Mouse (Mus musculus) midbrain, embryonic 15.5 days (tissue): ENCODE data around the gene Ramp2. TPM values are rescaled to one million over a fixed set of nuclear protein-coding genes. Genes with fewer than 3 reads are reported as not detected.

Experiments used
- ATAC-seq: fragments of 200-750 bp; cut with Nextera tagmentation; replicated peaks from 2 replicates; pipeline ENCODE4 v1.8.0; 2017; ENCODE audit warnings: moderate TSS enrichment
- H3K27ac ChIP-seq: fragments of 300-500 bp; sonication (generic); 2 replicates; pipeline ENCODE4 v1.5.1; 2015; ENCODE audit warnings: mild to moderate bottlenecking, inconsistent platforms
- H3K27me3 ChIP-seq: fragments of 300-500 bp; sonication (generic); replicated peaks from 2 replicates; pipeline ENCODE4 v1.6.1; 2015; ENCODE audit warnings: inconsistent platforms
- H3K36me3 ChIP-seq: fragments of 300-500 bp; sonication (generic); replicated peaks from 2 replicates; pipeline ENCODE4 v1.6.1; 2015; ENCODE audit warnings: inconsistent platforms
- H3K4me1 ChIP-seq: fragments of 300-500 bp; sonication (generic); 2 replicates; pipeline ENCODE4 v1.6.1; 2015; ENCODE audit warnings: inconsistent platforms
- H3K4me2 ChIP-seq: fragments of 300-500 bp; sonication (generic); 2 replicates; pipeline ENCODE4 v1.6.1; 2015; ENCODE audit warnings: inconsistent platforms, mild to moderate bottlenecking, moderate library complexity
- H3K4me3 ChIP-seq: fragments of 300-500 bp; sonication (generic); 2 replicates; pipeline ENCODE4 v1.5.1; 2015; ENCODE audit warnings: mild to moderate bottlenecking, inconsistent platforms
- H3K9ac ChIP-seq: fragments of 300-500 bp; sonication (generic); 2 replicates; pipeline ENCODE4 v1.6.1; 2015; ENCODE audit warnings: mild to moderate bottlenecking, inconsistent platforms
- H3K9me3 ChIP-seq: fragments of 300-500 bp; sonication (generic); 2 replicates; pipeline ENCODE4 v1.6.1; 2016; ENCODE audit warnings: inconsistent platforms
- WGBS: fragments of 180-500 bp; shearing (Covaris S2); methylation state at CpG from one replicate; pipeline ENCODE4 v1.1.7; 2015; ENCODE audit warnings: mixed read lengths; 5-methylcytosine and 5-hydroxymethylcytosine counted together
- polyA plus RNA-seq: library from polyadenylated mRNA; unstranded; fragments of >200 nt; fragmentation: Nextera tagmentation; extraction: Ambion mirVana; gene quantifications from 2 replicates; pipeline ENCODE4 v1.2.1, GENCODE M21; 2015

The Ramp2 gene
- polyA plus RNA-seq: 86.5 and 103 TPM in 2 replicates

DNA sequence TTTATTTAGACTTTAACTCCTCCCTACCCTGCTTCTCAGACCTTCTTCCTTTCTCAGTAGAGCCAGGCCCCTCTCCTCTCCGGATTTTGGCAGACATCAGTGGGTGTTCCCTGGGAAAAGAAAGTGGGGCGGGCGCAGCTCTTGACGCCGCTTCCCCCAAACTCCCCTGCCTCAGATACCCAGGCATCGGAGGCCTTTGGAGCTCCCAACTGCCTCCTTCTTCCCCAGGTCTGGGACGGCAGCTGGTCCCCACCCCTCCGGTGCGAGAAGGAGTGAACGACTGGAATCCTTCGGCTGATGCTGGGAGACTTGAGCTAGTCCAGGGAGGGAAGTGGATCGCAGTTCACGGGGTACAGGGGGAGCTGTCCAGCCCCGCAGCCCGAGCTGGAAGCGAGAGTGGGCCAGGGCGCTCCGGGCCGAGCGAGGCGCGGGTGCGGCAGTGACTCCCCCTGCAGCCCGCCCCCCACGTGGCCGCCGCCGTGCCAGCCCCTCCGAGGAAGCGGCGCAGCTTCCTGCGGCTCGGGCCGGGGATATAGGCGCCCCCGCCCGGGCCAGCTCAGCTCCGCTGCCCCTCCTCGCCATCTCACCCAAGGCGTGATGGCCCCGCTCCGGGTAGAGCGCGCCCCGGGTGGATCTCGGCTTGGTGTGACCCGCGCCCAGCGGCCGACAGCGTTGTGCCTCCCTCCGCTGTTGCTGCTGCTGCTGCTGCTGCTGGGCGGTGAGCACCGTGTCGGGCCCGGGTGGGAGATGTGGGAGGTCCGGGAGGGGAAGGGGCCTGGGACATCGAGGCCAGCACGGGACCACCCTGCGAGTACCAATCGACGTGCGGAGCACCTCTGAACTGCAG is at the start of gene Ramp2:
Gene Ramp2 (plus strand): TSS at position 174 of the 847 bp plus-strand sequence.
- Histone ChIP-seq H3K9ac (peak within 1 kb of the TSS; percentile 64), H3K27ac (0 out of 2 replicates have a peak within 1 kb of the TSS, but pooled peaks have one; percentile 3), H3K36me3 (no peaks in the 10 kb centered on the region), H3K27me3 (peaks cover 27% of the 10 kb centered on the region), H3K4me1 (peaks cover 16% of the 10 kb centered on the region), H3K4me3 (peak within 1 kb of the TSS; percentile 52), H3K4me2 (peak within 1 kb of the TSS; percentile 78), H3K9me3 (no peaks in the 10 kb centered on the region)
- WGBS: under 1% methylated on average over 61 of the region's 63 CpGs
- peak; percentile 73; the same call in 1 of the 2 replicates for ATAC-seq

- Histone ChIP-seq H3K27me3 (no peaks in the 10 kb centered on the region), H3K4me2 (no peak overlapping the region), H3K36me3 (peaks cover 31% of the 10 kb centered on the region), H3K9ac (no peak overlapping the region), H3K27ac (no peak overlapping the region), H3K4me1 (no peaks in the 10 kb centered on the region), H3K4me3 (no peak overlapping the region), H3K9me3 (no peaks in the 10 kb centered on the region)
- ATAC-seq: no peak
- WGBS: 92% methylated on average over 8 of the region's 8 CpGs
Measured at GRCm38 (mm10) chr11:101196175-101196574, 49.7 kb upstream of the Ramp2 start.

GRCm38 (mm10) chr11:101199555-101199954 is 46.3 kb upstream of the Ramp2 start:
- H3K9me3 ChIP-seq: no peaks in the 10 kb centered on the region
- H3K27ac ChIP-seq: no peak overlapping the region
- no peak for ATAC-seq
- no peaks in the 10 kb centered on the region for H3K27me3 ChIP-seq
- no peak overlapping the region for H3K4me3 ChIP-seq
- no peak overlapping the region for H3K4me2 ChIP-seq
- no peak overlapping the region for H3K9ac ChIP-seq
- no peaks in the 10 kb centered on the region for H3K4me1 ChIP-seq
- peaks cover 39% of the 10 kb centered on the region for H3K36me3 ChIP-seq
- WGBS: 92% methylated on average over 3 of the region's 3 CpGs

- 22% methylated on average over 7 of the region's 7 CpGs for WGBS
- H3K27ac ChIP-seq: no peak overlapping the region
Measured at GRCm38 (mm10) chr11:101200986-101201385, 44.8 kb upstream of the Ramp2 start.

DNA sequence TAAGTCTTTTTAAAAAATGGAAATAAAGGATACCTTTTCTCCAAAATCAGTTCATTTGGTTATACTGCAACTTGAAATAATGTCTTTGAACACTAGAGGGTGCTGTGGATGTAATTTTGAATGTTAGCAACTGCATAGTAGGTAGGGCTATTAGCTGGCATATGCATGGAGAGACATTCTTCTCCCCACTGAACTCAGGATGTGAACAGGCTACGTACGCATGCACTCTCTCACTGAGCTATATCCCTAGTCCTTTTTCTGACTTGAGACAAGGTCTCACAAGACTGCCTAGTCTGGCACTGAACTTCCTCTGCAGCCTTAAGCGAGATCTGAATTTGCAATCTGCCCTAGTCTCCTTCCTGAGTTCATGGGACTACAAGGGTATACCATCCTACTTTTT is 33.9 kb upstream of the Ramp2 start:
- no peaks in the 10 kb centered on the region for H3K9me3 ChIP-seq
- H3K27ac ChIP-seq: no peak overlapping the region
- H3K4me1 ChIP-seq: no peaks in the 10 kb centered on the region
- no peak for ATAC-seq
- no peak overlapping the region for H3K4me3 ChIP-seq
- peaks cover 17% of the 10 kb centered on the region; the same call in 1 of the 2 replicates for H3K36me3 ChIP-seq
- H3K27me3 ChIP-seq: no peaks in the 10 kb centered on the region
- 39% methylated on average over 3 of the region's 3 CpGs for WGBS
- H3K4me2 ChIP-seq: no peak overlapping the region
- no peak overlapping the region for H3K9ac ChIP-seq

More at GRCm38 (mm10) chr11:101200986-101201385, 44.8 kb upstream of the Ramp2 start:
- H3K4me2 ChIP-seq: no peak overlapping the region
- H3K9me3 ChIP-seq: no peaks in the 10 kb centered on the region
- no peaks in the 10 kb centered on the region for H3K27me3 ChIP-seq
- ATAC-seq: no peak
- no peak overlapping the region for H3K9ac ChIP-seq
- H3K36me3 ChIP-seq: peaks cover 38% of the 10 kb centered on the region
- no peak overlapping the region for H3K4me3 ChIP-seq
- no peaks in the 10 kb centered on the region for H3K4me1 ChIP-seq

DNA sequence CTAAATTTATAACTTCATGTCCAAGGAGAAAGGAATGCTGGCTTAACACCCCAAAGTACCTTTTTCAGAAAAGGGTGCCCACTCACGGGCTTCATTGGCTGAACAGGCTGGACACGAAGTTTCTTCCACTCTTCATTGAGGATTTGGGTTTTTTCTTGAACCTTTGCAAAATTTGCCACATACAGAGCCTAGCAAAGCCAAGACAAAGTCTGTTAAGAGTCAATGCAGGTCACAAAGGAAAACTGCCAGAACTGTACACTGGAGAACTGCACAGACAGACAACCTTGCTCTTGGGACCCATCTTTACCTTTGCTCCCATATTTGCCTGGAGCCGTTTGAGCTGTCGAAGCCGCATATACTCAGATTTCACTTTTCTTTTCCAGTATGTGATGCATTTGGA is 28.9 kb upstream of the Ramp2 start:
- Histone ChIP-seq H3K27me3 (no peaks in the 10 kb centered on the region), H3K4me1 (no peaks in the 10 kb centered on the region), H3K36me3 (peaks cover 14% of the 10 kb centered on the region; the same call in 1 of the 2 replicates), H3K9me3 (no peaks in the 10 kb centered on the region), H3K9ac (no peak overlapping the region), H3K4me2 (no peak overlapping the region), H3K4me3 (no peak overlapping the region), H3K27ac (no peak overlapping the region)
- ATAC-seq: no peak
- WGBS: 92% methylated on average over 5 of the region's 5 CpGs

DNA sequence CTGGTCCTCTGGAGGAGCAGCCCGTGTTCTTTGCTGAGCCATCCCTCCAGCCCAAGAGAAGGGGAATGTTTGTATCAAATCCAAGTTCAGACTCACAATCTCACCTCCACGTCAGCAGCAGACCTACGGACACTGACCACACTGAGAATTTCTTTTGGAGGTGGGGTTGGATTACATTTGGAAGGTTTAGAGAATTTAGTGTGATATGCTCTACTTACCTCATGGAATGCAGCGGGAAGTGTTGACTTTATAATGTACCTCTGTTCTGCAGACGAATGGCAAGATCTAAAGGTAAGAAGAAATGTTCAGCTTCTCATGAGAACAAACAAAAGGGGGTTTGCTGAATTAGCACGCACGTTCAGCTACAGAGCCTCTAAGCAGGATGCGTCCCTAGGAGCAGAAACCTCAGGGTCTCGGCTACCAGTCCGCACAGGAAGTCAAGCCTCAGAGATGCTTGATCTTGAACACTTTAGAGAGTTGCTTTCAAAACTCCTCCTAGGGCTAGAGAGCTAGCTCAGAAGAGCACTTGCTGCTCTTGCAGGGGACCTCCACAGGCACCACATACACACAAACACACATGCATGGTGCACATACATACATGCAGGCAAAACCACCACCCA is 27.3 kb upstream of the Ramp2 start:
- 86% methylated on average over 10 of the region's 10 CpGs for WGBS
- Histone ChIP-seq H3K27ac (no peak overlapping the region), H3K4me1 (no peaks in the 10 kb centered on the region), H3K4me3 (no peak overlapping the region), H3K9me3 (no peaks in the 10 kb centered on the region), H3K9ac (no peak overlapping the region), H3K36me3 (peaks cover 13% of the 10 kb centered on the region; the same call in 1 of the 2 replicates), H3K27me3 (no peaks in the 10 kb centered on the region), H3K4me2 (no peak overlapping the region)
- ATAC-seq: no peak

- Histone ChIP-seq H3K9me3 (no peaks in the 10 kb centered on the region), H3K9ac (no peak overlapping the region), H3K4me2 (no peak overlapping the region), H3K4me3 (no peak overlapping the region), H3K27ac (no peak overlapping the region), H3K36me3 (0 out of 2 replicates have a peak, but pooled peaks cover 4% of the 10 kb centered on the region), H3K27me3 (no peaks in the 10 kb centered on the region), H3K4me1 (peaks cover 7% of the 10 kb centered on the region)
- ATAC-seq: no peak
- 63% methylated on average over 2 of the region's 2 CpGs for WGBS
Measured at GRCm38 (mm10) chr11:101220853-101221252, 25.0 kb upstream of the Ramp2 start.

GRCm38 (mm10) chr11:101221306-101221986 is 24.4 kb upstream of the Ramp2 start:
- Histone ChIP-seq H3K9ac (no peak overlapping the region), H3K4me1 (peaks cover 7% of the 10 kb centered on the region), H3K4me3 (no peak overlapping the region), H3K4me2 (no peak overlapping the region), H3K27me3 (no peaks in the 10 kb centered on the region), H3K9me3 (no peaks in the 10 kb centered on the region), H3K27ac (no peak overlapping the region), H3K36me3 (0 out of 2 replicates have a peak, but pooled peaks cover 4% of the 10 kb centered on the region)
- 91% methylated on average over 8 of the region's 8 CpGs for WGBS
- no peak for ATAC-seq

- no peak overlapping the region for H3K4me3 ChIP-seq
- H3K4me1 ChIP-seq: peaks cover 7% of the 10 kb centered on the region
- no peaks in the 10 kb centered on the region for H3K27me3 ChIP-seq
- no peaks in the 10 kb centered on the region for H3K36me3 ChIP-seq
- H3K9me3 ChIP-seq: no peaks in the 10 kb centered on the region
- H3K4me2 ChIP-seq: no peak overlapping the region
- WGBS: 93% methylated on average over 3 of the region's 3 CpGs
- H3K9ac ChIP-seq: no peak overlapping the region
- H3K27ac ChIP-seq: no peak overlapping the region
- ATAC-seq: no peak
Measured at GRCm38 (mm10) chr11:101224337-101224736, 21.5 kb upstream of the Ramp2 start.

- H3K36me3 ChIP-seq: no peaks in the 10 kb centered on the region
- peak overlapping the region; percentile 79 for H3K9ac ChIP-seq
- H3K4me3 ChIP-seq: peak overlapping the region; percentile 74
- 20% methylated on average over 25 of the region's 25 CpGs for WGBS
- H3K4me1 ChIP-seq: peaks cover 7% of the 10 kb centered on the region
- H3K27ac ChIP-seq: no peak overlapping the region
- no peak for ATAC-seq
- no peaks in the 10 kb centered on the region for H3K9me3 ChIP-seq
- 0 out of 2 replicates have a peak, but pooled peaks cover 2% of the 10 kb centered on the region for H3K27me3 ChIP-seq
- peak overlapping the region; percentile 86 for H3K4me2 ChIP-seq
Measured at GRCm38 (mm10) chr11:101225331-101226064, 20.3 kb upstream of the Ramp2 start.
